Mouse (Mus musculus) adrenal gland, adult 18-20 months (tissue): Measurements from ENCODE around the gene Tnxb. TPM values are rescaled to one million over a fixed set of nuclear protein-coding genes. Genes with fewer than 3 reads are reported as not detected.
"Not testable (repeated sequence)": the region's sequence is repeated elsewhere in the genome, so short reads cannot be mapped to it uniquely, and the experiment has no call there.

Experiments used
- DNase-seq, 2 experiments: peaks; one replicate each; pipeline ENCODE4 v3.0.0; 2021 to 2022; ENCODE audit warnings: low spot score in 2 of 2
- total RNA-seq, 2 experiments: library from RNA; stranded (reverse); gene quantifications; 1 replicate in 1 of 2; 2 replicates in 1 of 2; pipeline ENCODE4 v1.2.3; 2021

Tnxb gene
- total RNA-seq, 2 experiments from 2014 or later: 19.8 to 25.2 TPM

DNA sequence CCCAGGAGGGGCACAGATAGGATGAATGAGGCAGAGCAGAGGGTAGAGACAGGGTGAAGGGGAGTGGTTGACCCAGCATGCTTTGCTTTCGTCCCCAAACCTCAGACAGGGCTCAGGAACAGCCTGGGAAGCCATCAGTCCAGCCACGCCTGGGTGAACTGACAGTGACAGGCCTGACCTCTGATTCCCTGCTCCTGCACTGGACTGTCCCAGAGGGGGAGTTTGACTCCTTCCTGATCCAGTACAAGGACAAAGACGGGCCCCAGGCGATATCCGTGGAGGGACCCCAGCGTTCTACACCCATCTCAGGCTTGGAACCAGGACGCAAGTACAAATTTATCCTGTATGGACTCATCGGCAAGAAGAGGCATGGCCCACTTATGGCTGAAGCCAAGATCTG, 12.8 kb downstream of the Tnxb start:
- DNase-seq: no peak

DNA sequence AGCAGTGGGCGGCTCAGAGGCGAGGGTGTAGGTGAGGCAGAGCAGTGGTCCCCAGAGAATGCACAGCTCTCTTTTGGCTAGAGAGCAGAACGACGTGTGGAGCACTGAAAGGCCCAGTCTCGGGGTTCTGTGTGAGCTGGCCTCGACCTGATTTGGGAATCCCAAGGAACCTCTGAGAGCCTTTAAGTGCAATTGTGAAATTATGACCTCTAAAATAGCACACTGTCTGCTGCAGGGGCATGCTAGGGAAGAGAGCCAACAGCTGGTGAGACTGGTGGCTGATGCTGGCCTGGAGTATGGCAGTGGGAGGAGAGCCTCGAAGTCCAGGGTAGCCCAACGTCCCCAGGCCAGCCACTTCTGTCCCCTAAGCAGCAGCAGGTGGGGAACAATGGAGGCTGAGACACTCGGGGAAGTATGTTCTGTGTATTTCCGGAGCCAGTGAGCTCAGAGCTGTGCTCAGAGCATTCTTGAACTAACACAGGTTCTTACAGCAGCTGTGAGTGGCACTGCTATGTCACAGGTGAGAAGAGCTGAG, 13.4 kb downstream of the Tnxb start:
- DNase-seq: no peak

DNA sequence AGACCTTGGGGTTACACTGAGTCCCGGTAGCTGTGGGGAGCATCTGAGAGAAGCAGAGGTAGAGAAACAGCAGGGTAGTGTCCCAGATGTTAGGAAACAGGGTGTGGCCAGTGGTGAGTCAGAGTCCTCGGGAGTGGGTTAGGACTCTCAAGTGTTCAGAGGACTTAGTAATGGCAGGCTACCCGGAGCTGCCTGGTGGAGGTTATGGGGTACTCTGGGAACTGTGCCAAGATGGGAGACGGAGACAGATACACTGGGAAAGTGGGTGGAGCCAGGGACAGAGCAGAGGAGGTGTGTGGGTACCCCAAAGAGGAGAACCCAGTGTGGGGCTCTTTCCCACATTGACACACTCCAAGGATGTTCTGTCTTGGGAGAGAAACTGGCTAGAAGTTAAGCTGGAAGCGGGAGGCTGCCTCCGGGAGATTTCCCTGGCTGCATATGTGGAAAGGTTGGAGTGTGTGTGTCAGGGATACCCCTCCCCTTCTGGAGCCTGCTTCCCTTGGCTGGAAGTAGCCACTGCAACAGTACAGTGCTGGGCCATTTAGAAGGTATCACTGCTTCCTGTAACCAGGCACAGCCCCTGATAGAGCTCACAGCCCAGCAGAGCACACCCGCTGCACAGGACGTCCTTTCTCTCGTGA, 14.0 kb downstream of the Tnxb start:
- no peak for DNase-seq

GRCm38 (mm10) chr17:34685120-34686110, 15.1 kb downstream of the Tnxb start:
- DNase-seq: no peak

DNA sequence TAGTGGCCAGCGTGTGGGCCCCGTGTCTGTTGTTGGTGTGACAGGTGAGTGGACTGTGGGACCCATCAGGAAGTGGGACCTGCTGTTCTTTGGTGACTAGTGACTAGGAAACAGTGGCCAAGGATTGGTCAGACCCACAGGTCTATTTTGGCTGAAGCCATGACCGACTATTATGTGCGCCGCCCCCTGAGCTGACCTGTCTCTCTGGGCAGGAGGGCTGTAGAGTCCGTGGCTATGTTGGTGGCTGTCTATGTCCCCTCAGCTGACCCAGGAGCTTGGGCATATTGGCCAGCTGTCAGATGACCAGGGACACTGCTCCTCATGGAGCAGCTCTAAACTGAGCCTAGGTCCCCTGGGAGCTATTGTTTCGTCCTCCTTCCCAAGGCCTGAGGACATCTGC, 18.6 kb downstream of the Tnxb start:
- DNase-seq: no peak

- no peak for DNase-seq
Measured at GRCm38 (mm10) chr17:34690458-34690857, 20.1 kb downstream of the Tnxb start.

DNA sequence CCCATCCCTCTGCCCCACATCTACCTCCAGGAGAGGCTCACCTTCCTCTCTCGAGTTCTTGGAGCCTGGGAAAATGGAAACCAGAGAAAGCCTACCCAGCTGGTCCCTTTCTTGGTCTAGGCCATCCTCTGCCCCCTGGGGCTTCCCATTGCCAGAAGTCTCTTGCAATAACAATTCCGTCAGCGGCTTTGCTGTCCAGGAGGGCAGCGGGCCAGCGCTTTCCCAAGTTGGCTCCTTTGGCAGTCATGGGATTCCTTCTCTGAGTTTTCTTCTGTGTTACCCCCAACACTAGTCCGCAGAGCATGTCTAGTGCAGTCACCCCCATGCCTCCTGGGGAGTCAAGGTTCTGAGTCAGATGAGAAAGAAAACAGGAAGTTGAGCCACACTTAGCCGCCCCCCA, 22.6 kb downstream of the Tnxb start:
- peak in 1 of 2 experiments; percentile 62 for DNase-seq

GRCm38 (mm10) chr17:34699575-34700408, 29.5 kb downstream of the Tnxb start:
- no peak for DNase-seq

GRCm38 (mm10) chr17:34700671-34701071, 30.3 kb downstream of the Tnxb start:
- DNase-seq: no peak

- not testable (repeated sequence) for DNase-seq
Measured at GRCm38 (mm10) chr17:34706476-34706875, 36.1 kb downstream of the Tnxb start.

GRCm38 (mm10) chr17:34712951-34713350, 42.6 kb downstream of the Tnxb start:
- peak; percentile 80 to 81 for DNase-seq

DNA sequence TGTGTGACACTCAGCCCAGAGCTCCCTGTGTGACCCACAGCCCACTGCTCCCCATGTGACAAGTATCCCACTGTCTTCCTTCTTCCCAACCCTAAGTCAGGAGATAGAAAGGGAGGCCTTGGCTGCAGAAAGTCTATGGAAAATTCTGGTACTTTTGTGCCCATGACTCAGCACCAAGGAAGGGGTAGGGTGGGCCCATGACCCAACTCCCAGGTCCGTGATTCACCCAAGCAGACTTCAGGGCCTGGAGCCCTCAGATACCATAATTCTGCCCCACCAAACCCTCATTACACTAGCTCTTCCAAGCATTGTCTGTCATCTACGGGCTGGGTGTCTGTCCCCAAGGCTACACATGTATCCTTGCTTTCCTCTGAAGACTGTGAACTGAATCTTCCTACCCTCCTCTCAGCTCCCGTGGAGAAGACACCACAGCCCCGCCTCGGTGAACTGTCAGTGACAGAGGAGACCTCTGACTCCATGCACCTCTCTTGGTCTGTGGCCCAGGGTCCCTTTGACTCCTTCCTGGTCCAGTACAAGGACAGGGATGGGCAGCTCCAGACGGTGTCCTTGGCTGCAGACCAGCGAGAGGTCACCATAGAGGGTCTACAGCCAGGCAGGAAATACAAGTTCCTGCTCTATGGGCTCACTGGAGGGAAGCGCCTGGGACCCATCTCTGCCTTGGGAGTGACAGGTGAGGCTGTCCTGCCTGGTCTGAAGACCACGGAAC, 44.0 kb downstream of the Tnxb start:
- peak in 1 of 2 experiments; percentile 46 for DNase-seq

DNA sequence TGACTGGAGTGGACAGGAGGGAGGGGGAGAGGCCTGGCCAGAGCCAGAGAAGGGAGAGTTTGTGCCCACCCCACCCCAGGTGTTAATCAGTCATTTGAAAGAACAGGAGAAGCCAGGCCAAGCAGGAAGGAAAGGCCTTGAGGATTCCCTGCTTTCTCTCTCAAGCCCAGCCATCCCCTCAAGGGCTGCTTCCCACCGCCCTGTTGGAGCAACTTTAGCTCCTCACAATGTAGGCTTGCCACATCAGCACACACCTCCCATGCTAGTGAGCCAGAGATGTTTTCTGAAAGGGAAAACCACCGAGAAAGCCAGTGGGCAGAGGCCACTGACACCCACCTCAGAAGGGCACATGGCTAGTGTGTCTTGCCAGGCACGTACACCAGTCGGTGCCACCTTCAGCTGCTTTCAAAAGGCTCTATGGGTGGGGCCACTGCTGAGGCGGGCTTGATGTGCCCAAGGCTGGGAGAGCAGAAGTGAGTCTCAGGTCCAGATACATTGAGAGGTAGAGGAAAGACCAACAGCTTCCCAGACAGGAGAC, 44.6 kb downstream of the Tnxb start:
- DNase-seq: not testable (repeated sequence)

GRCm38 (mm10) chr17:34715451-34715850, 45.1 kb downstream of the Tnxb start:
- DNase-seq: peak in 1 of 2 experiments; percentile 35

DNA sequence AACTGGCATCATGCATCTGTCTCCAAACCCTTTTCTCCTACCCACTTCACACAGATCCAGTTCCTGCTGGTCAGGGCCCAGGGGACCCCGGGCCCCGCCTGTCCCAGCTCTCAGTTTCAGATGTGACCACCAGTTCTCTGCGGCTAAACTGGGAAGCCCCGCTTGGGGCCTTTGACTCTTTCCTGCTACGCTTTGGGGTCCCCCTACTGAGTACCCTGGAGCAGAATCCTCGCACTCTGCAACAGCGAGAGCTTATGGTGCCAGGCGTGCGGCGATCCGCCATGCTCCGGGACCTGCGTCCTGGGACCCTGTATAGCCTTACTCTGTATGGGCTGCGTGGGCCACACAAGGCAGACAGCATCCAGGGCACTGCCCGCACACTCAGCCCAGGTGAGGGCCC, 45.9 kb downstream of the Tnxb start:
- no peak for DNase-seq

GRCm38 (mm10) chr17:34717401-34717800, 47.1 kb downstream of the Tnxb start:
- peak in 1 of 2 experiments; percentile 26 for DNase-seq

- DNase-seq: not testable (repeated sequence)
Measured at GRCm38 (mm10) chr17:34719886-34720285, 49.6 kb downstream of the Tnxb start.

DNA sequence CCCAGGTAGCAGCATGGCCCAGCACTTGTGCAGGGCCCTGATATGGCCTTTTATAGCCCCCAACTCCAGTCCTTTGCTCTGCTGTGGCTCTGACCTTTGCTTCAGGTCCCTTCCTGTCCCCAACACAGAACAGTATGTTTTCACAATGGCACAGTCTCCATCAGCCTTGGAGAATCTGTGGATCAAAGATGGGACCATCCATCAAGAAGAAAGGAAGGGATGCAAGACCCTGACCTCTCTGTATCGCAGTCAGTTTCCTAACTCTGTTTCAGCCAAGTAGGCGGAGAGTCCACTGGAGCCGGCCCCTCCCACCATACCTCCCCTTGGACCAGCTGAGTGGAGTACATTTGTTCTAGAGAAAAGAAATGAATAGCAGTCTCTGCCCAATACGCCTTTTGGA, 51.9 kb downstream of the Tnxb start:
- not testable (repeated sequence) for DNase-seq

DNA sequence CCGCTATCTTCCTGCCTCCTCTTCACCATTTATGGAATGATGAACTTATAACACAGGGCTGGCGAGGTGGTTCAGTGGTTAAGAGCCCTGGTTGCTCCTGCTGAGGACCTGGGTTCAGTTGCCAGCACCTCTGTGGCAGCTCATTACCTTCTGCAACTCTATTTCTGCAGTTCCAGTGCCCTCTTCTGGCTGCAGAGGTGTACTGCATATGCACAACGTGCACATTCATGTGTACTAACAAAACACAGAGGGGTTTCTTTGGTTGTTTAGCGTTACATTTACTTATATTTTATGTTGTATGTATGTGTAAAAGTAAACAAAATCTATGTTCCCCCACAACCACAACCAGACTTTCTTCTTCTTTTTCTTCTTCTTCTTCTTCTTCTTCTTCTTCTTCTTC, 52.7 kb downstream of the Tnxb start:
- DNase-seq: no peak

DNA sequence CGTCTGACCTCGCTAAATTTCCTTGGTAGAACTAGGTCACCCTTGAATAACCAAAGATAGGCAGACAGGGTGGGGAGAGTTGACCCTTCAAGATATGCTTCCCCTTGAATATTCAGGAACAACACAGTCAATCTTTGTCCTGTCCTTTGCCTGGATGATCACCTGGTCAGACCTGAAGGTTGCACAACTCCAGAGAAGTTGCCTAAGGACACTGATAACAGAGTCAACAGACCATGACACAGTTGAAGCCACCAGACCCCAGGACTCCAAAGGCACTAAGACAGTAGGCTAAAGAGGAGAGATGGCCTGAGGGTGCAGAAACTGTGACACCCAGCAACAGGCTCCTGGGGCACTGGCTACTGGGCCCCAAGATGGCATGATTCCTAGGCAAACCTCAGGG, 57.6 kb downstream of the Tnxb start:
- no peak for DNase-seq
